Mouse (Mus musculus): Measurements from ENCODE around the gene Smurf1. TPM values are rescaled to one million over a fixed set of nuclear protein-coding genes. Genes with fewer than 3 reads are reported as not detected.

Smurf1 gene
- polyA plus RNA-seq, 1 experiment from 2014 or later = 28.4 TPM

- ATAC-seq (ENCODE audit: low FRiP score) = no peak
- H3K4me2 ChIP-seq = no peak overlapping the region
- no peak overlapping the region for H3K4me3 ChIP-seq
- no peaks in the 10 kb centered on the region for H3K9me3 ChIP-seq
- H3K36me3 ChIP-seq = no peaks in the 10 kb centered on the region
- no peak overlapping the region for H3K9ac ChIP-seq
- 93% methylated on average over 5 of the region's 5 CpGs for WGBS
- no peaks in the 10 kb centered on the region for H3K27me3 ChIP-seq
- no peak overlapping the region for H3K27ac ChIP-seq
- H3K4me1 ChIP-seq (replicated peaks) = peaks cover 63% of the 10 kb centered on the region
These were observed 15.1 kb downstream of the Smurf1 start for GRCm38 (mm10) chr5:144950428-144951051.

DNA sequence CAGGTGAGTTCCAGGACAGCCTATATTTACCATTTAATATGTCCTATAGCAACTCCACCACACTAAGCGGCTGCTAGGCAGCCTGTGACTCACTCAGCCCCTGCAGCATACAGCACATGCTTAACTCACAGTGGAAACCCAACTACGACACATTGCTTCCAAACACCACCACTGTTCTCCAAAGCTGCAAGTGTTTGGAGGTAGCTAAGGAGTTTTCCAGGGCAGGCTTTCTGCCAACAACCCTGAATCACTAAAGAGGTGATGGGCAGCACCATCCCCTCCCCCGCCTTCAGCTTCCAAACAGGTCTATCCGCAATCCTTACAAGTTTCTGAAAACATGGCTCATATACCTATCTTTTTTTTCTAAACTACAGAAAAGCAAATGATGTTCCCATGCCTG lies 15.8 kb downstream of the Smurf1 start:
- WGBS = 87% methylated on average over 4 of the region's 4 CpGs
- ATAC-seq (ENCODE audit: low FRiP score) = no peak
- peaks cover 60% of the 10 kb centered on the region for H3K4me1 ChIP-seq (replicated peaks)
- H3K9ac ChIP-seq = no peak overlapping the region
- H3K27me3 ChIP-seq = no peaks in the 10 kb centered on the region
- H3K4me2 ChIP-seq = no peak overlapping the region
- no peaks in the 10 kb centered on the region for H3K9me3 ChIP-seq
- H3K4me3 ChIP-seq = no peak overlapping the region
- no peaks in the 10 kb centered on the region for H3K36me3 ChIP-seq
- no peak overlapping the region for H3K27ac ChIP-seq

GRCm38 (mm10) chr5:144948422-144948821 lies 17.2 kb downstream of the Smurf1 start:
- H3K4me2 ChIP-seq = no peak overlapping the region
- no peak for ATAC-seq (ENCODE audit: low FRiP score)
- H3K4me3 ChIP-seq = no peak overlapping the region
- H3K27me3 ChIP-seq = no peaks in the 10 kb centered on the region
- no peak overlapping the region for H3K9ac ChIP-seq
- peaks cover 47% of the 10 kb centered on the region for H3K4me1 ChIP-seq (replicated peaks)
- 72% methylated on average over 11 of the region's 11 CpGs for WGBS
- H3K9me3 ChIP-seq = no peaks in the 10 kb centered on the region
- H3K36me3 ChIP-seq = no peaks in the 10 kb centered on the region
- H3K27ac ChIP-seq = no peak overlapping the region

DNA sequence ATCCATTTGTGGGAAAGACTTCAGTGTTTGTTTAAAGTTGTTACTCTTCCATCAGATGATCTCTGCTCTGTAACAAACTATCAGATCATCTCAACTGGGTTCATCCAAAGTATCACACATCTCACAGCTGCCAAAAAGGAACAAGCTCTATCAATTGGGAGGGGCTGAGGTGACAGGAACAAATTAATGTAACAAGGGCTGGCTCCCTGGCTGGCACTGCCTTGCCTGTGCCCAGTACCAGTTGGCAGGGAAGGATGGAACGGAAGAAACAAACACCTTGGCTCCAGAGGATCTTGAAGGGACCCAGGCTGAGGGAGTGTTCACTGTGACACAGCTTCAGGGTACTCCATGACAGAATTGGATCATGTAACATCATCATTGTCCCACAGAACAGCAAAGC lies 17.6 kb downstream of the Smurf1 start:
- Histone ChIP-seq H3K27me3 (no peaks in the 10 kb centered on the region), H3K4me3 (no peak overlapping the region), H3K27ac (no peak overlapping the region), H3K36me3 (no peaks in the 10 kb centered on the region), H3K9me3 (no peaks in the 10 kb centered on the region), H3K4me2 (no peak overlapping the region), H3K4me1 (replicated peaks) (peaks cover 42% of the 10 kb centered on the region), H3K9ac (no peak overlapping the region)
- no peak for ATAC-seq (ENCODE audit: low FRiP score)
- WGBS = 78% methylated on average over 1 of the region's 1 CpGs

GRCm38 (mm10) chr5:144946032-144946431 lies 19.6 kb downstream of the Smurf1 start:
- no peak for ATAC-seq (ENCODE audit: low FRiP score)
- H3K9me3 ChIP-seq = no peaks in the 10 kb centered on the region
- H3K4me1 ChIP-seq (replicated peaks) = peaks cover 45% of the 10 kb centered on the region
- H3K4me2 ChIP-seq = no peak overlapping the region
- no peak overlapping the region for H3K27ac ChIP-seq
- 82% methylated on average over 4 of the region's 4 CpGs for WGBS
- H3K9ac ChIP-seq = no peak overlapping the region
- H3K4me3 ChIP-seq = no peak overlapping the region
- H3K36me3 ChIP-seq = no peaks in the 10 kb centered on the region
- H3K27me3 ChIP-seq = no peaks in the 10 kb centered on the region

GRCm38 (mm10) chr5:144944932-144945331 lies 20.7 kb downstream of the Smurf1 start:
- WGBS = 93% methylated on average over 7 of the region's 7 CpGs

GRCm38 (mm10) chr5:144944370-144944769 lies 21.3 kb downstream of the Smurf1 start:
- Histone ChIP-seq H3K9me3 (no peaks in the 10 kb centered on the region), H3K4me3 (no peak overlapping the region), H3K9ac (no peak overlapping the region), H3K27ac (no peak overlapping the region), H3K36me3 (no peaks in the 10 kb centered on the region), H3K4me1 (replicated peaks) (peaks cover 47% of the 10 kb centered on the region), H3K4me2 (no peak overlapping the region), H3K27me3 (no peaks in the 10 kb centered on the region)
- WGBS = 93% methylated on average over 4 of the region's 4 CpGs
- ATAC-seq (ENCODE audit: low FRiP score) = no peak

More at GRCm38 (mm10) chr5:144944932-144945331, 20.7 kb downstream of the Smurf1 start:
- H3K4me3 ChIP-seq = no peak overlapping the region
- peaks cover 48% of the 10 kb centered on the region for H3K4me1 ChIP-seq (replicated peaks)
- no peak for ATAC-seq (ENCODE audit: low FRiP score)
- no peaks in the 10 kb centered on the region for H3K9me3 ChIP-seq
- no peak overlapping the region for H3K27ac ChIP-seq
- H3K4me2 ChIP-seq = no peak overlapping the region
- H3K9ac ChIP-seq = no peak overlapping the region
- H3K27me3 ChIP-seq = no peaks in the 10 kb centered on the region
- H3K36me3 ChIP-seq = no peaks in the 10 kb centered on the region

- WGBS = 88% methylated on average over 6 of the region's 6 CpGs
- no peak overlapping the region for H3K27ac ChIP-seq
- no peaks in the 10 kb centered on the region for H3K36me3 ChIP-seq
- H3K9me3 ChIP-seq = no peaks in the 10 kb centered on the region
- no peaks in the 10 kb centered on the region for H3K27me3 ChIP-seq
- H3K4me3 ChIP-seq = no peak overlapping the region
- no peak for ATAC-seq (ENCODE audit: low FRiP score)
- no peak overlapping the region for H3K9ac ChIP-seq
- peaks cover 39% of the 10 kb centered on the region for H3K4me1 ChIP-seq (replicated peaks)
- no peak overlapping the region for H3K4me2 ChIP-seq
These were observed 22.3 kb downstream of the Smurf1 start for GRCm38 (mm10) chr5:144943346-144943745.

- H3K27ac ChIP-seq = no peak overlapping the region
- H3K4me2 ChIP-seq = no peak overlapping the region
- ATAC-seq (ENCODE audit: low FRiP score) = no peak
- H3K4me3 ChIP-seq = no peak overlapping the region
- peaks cover 33% of the 10 kb centered on the region for H3K4me1 ChIP-seq (replicated peaks)
- H3K36me3 ChIP-seq = no peaks in the 10 kb centered on the region
- no peaks in the 10 kb centered on the region for H3K27me3 ChIP-seq
- H3K9ac ChIP-seq = no peak overlapping the region
- no peaks in the 10 kb centered on the region for H3K9me3 ChIP-seq
- WGBS = 74% methylated on average over 9 of the region's 9 CpGs
These were observed 23.2 kb downstream of the Smurf1 start for GRCm38 (mm10) chr5:144942431-144942830.

DNA sequence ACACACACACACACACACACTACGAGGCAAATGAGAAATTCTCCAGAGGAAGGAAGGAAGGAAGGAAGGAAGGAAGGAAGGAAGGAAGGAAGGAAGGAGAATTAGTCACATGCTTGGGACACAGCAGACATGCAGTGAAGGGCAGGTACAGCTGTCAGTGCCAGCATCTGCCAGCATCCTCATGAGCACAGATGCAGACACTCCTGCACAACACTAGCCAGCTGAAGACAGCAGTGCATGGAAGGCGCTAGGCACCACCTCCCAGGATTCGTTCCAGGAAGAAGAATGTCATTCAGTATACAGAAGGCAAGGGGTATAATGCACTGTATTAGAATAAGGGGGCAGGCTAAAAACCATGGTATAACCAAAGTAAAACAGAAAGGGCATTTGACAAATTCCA lies 24.7 kb downstream of the Smurf1 start:
- Histone ChIP-seq H3K27me3 (no peaks in the 10 kb centered on the region), H3K27ac (peak overlapping the region; percentile 49), H3K36me3 (no peaks in the 10 kb centered on the region), H3K4me3 (no peak overlapping the region), H3K4me2 (0 out of 2 replicates have a peak overlapping the region, but pooled peaks have one; percentile 13), H3K9ac (0 out of 2 replicates have a peak overlapping the region, but pooled peaks have one; percentile 30), H3K4me1 (replicated peaks) (peaks cover 37% of the 10 kb centered on the region), H3K9me3 (no peaks in the 10 kb centered on the region)
- ATAC-seq (ENCODE audit: low FRiP score) = peak; percentile 55
- 58% methylated on average over 3 of the region's 3 CpGs for WGBS

GRCm38 (mm10) chr5:144937304-144937703 lies 28.3 kb downstream of the Smurf1 start:
- ATAC-seq (ENCODE audit: low FRiP score) = no peak
- Histone ChIP-seq H3K4me1 (replicated peaks) (peaks cover 58% of the 10 kb centered on the region), H3K9ac (no peak overlapping the region), H3K4me2 (no peak overlapping the region), H3K27me3 (no peaks in the 10 kb centered on the region), H3K4me3 (no peak overlapping the region), H3K9me3 (no peaks in the 10 kb centered on the region), H3K36me3 (no peaks in the 10 kb centered on the region), H3K27ac (no peak overlapping the region)
- WGBS = 92% methylated on average over 2 of the region's 2 CpGs

GRCm38 (mm10) chr5:144933486-144933885 lies 32.2 kb downstream of the Smurf1 start:
- Histone ChIP-seq H3K36me3 (no peaks in the 10 kb centered on the region), H3K27ac (no peak overlapping the region), H3K4me1 (replicated peaks) (peaks cover 45% of the 10 kb centered on the region), H3K4me2 (no peak overlapping the region), H3K9me3 (no peaks in the 10 kb centered on the region), H3K9ac (no peak overlapping the region), H3K4me3 (no peak overlapping the region), H3K27me3 (no peaks in the 10 kb centered on the region)
- ATAC-seq (ENCODE audit: low FRiP score) = no peak
- 83% methylated on average over 4 of the region's 4 CpGs for WGBS

DNA sequence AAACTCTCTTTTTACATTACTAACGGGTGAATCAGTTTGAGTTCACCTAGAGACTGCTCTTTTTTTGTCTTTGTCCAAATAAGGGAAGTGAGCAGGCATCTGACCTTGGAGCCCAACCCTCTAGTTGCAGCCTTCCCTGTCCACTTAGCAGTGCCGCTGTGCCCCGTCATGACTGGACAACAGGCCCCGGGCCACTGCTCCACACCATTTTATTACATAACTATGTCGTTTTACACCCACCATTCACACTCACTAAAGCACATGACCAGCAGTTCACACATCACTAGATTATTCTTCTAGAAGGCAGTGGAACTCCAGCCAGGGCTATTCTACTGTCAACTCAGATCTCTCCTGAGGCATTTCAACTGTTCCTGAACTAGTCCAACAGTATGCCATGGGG lies 33.8 kb downstream of the Smurf1 start:
- ATAC-seq (ENCODE audit: low FRiP score) = no peak
- WGBS = 91% methylated on average over 5 of the region's 5 CpGs
- Histone ChIP-seq H3K36me3 (no peaks in the 10 kb centered on the region), H3K27me3 (no peaks in the 10 kb centered on the region), H3K4me3 (no peak overlapping the region), H3K9ac (no peak overlapping the region), H3K4me1 (replicated peaks) (peaks cover 47% of the 10 kb centered on the region), H3K9me3 (no peaks in the 10 kb centered on the region), H3K4me2 (no peak overlapping the region), H3K27ac (no peak overlapping the region)
